Mouse (Mus musculus) lung, postnatal 0 days (tissue): Measurements from ENCODE around the gene Gdap1l1.

Source experiments
- CTCF ChIP-seq: IDR thresholded peaks from 2 replicates; pipeline ENCODE4 v1.5.1; 2016; ENCODE audit warnings: antibody characterized with exemption, mild to moderate bottlenecking
- EP300 ChIP-seq: IDR thresholded peaks from 2 replicates; pipeline ENCODE4 v1.6.1; 2016; ENCODE audit warnings: antibody characterized with exemption, mild to moderate bottlenecking, control low read depth

- TF ChIP-seq EP300 (no peak), CTCF (no peak)
Observed at GRCm38 (mm10) chr2:163468866-163469265, 30.6 kb downstream of the Gdap1l1 start.
